28 mouse cellular contexts compared by ENCODE assay signal in genomic region chr6:55463966-55464365, GRCm38 (mm10). TPM values are rescaled to one million over a fixed set of nuclear protein-coding genes. Genes with fewer than 3 reads are reported as not detected.
DNase-seq lines count a peak whose midpoint lies in the region; ATAC-seq and TF ChIP-seq lines count a peak whose summit lies in the region.
"Had no signal": no experiment of that assay in that cellular context is flagged by ENCODE, and none has a peak within 500 bp of the region (broad histone marks: within the 10 kb centered on the region; RNA-seq: fewer than 3 reads in every experiment).

No protein-coding gene starts in this region.

- H3K27ac ChIP-seq in lung, postnatal 0 days (ENCODE audit: low read length): no peak overlapping the region
- H3K27ac ChIP-seq: forebrain, embryonic 13.5 days; heart, embryonic 15.5 days; hindbrain, embryonic 12.5 days; hindbrain, postnatal 0 days; intestine, embryonic 15.5 days; left cerebral cortex, adult 2 months; liver, embryonic 12.5 days; midbrain, embryonic 10.5 days; midbrain, embryonic 15.5 days; neural tube, embryonic 15.5 days had no signal

- no peaks in the 10 kb centered on the region for H3K9me3 ChIP-seq in lung, postnatal 0 days (ENCODE audit: low read length)
- H3K9me3 ChIP-seq: forebrain, embryonic 13.5 days; heart, embryonic 15.5 days; hindbrain, embryonic 12.5 days; intestine, embryonic 15.5 days; liver, embryonic 12.5 days; midbrain, embryonic 10.5 days; midbrain, embryonic 15.5 days; neural tube, embryonic 15.5 days had no signal

- no peak for TF ChIP-seq EP300 in lung, postnatal 0 days (IDR thresholded peaks at IDR 0.05)

- no peaks in the 10 kb centered on the region for H3K27me3 ChIP-seq in lung, postnatal 0 days (replicated peaks; ENCODE audit: insufficient read depth, low read length)
- H3K27me3 ChIP-seq: forebrain, embryonic 13.5 days; hindbrain, embryonic 12.5 days; intestine, embryonic 15.5 days; liver, embryonic 12.5 days; midbrain, embryonic 15.5 days; neural tube, embryonic 15.5 days had no signal

- ATAC-seq in lung, postnatal 0 days: no peak
- ATAC-seq: CD4-positive, CD25-positive, alpha-beta regulatory T cell, adult 4 months; forebrain, embryonic 13.5 days; hindbrain, postnatal 0 days; intestine, embryonic 15.5 days; liver, embryonic 12.5 days; liver, postnatal 0 days; midbrain, embryonic 15.5 days had no signal

- no peaks in the 10 kb centered on the region for H3K4me1 ChIP-seq in lung, postnatal 0 days (ENCODE audit: insufficient read depth, low read depth, low read length)
- H3K4me1 ChIP-seq: heart, embryonic 15.5 days; intestine, embryonic 15.5 days; liver, embryonic 12.5 days had no signal

- no peak for TF ChIP-seq CTCF in lung, postnatal 0 days (IDR thresholded peaks at IDR 0.05)

- no peak overlapping the region for H3K4me2 ChIP-seq in lung, postnatal 0 days (replicated peaks; ENCODE audit: low read depth, low read length)
- H3K4me2 ChIP-seq: forebrain, embryonic 13.5 days; heart, embryonic 15.5 days; hindbrain, embryonic 12.5 days; intestine, embryonic 15.5 days; liver, embryonic 12.5 days; midbrain, embryonic 15.5 days; neural tube, embryonic 15.5 days had no signal

- WGBS in lung, postnatal 0 days: 63% methylated on average over 7 of the region's 7 CpGs

- H3K4me3 ChIP-seq in lung, postnatal 0 days (ENCODE audit: low read depth, low read length): no peak overlapping the region
- H3K4me3 ChIP-seq: forebrain, embryonic 13.5 days; heart, embryonic 15.5 days; hindbrain, embryonic 12.5 days; intestine, embryonic 15.5 days; left cerebral cortex, adult 2 months; liver, embryonic 12.5 days; midbrain, embryonic 10.5 days; midbrain, embryonic 15.5 days; neural tube, embryonic 15.5 days had no signal

- intact Hi-C loops in gastrocnemius, postnatal 14 days (cut with DNase I; ENCODE audit: low total_unique reads): loop anchor here (2.0 kb wide), 1 partner anchor 43 kb away; no protein-coding TSS in a partner anchor

- no peak overlapping the region for H3K9ac ChIP-seq in lung, postnatal 0 days (replicated peaks; ENCODE audit: low read depth)
- H3K9ac ChIP-seq: forebrain, embryonic 13.5 days; heart, embryonic 15.5 days; hindbrain, embryonic 12.5 days; intestine, embryonic 15.5 days; liver, embryonic 12.5 days; liver, postnatal 0 days; midbrain, embryonic 15.5 days; neural tube, embryonic 15.5 days had no signal

- peak; percentile 26 for DNase-seq in gastrocnemius, postnatal 14 days
- DNase-seq in gastrocnemius, adult 8-10 months (ENCODE audit: low spot score in 2 of 2): no peak
- peak; percentile 12 to 22 for DNase-seq in kidney, postnatal 36 days
- DNase-seq in kidney, adult 18-20 months: no peak
- peak; percentile 25 for DNase-seq in lung, postnatal 14 days
- DNase-seq in lung, postnatal 0 days (ENCODE audit: low spot score): no peak
- peak; percentile 12 to 51 for DNase-seq in lung, postnatal 4 days
- DNase-seq: adrenal gland, adult 8-10 months; cerebellum, adult 11 months; cerebellum, adult 9-10 months; cerebellum, postnatal 36 days; kidney, adult 9 months; liver, postnatal 0 days; right cerebral cortex, postnatal 25 days; spleen, adult 18-20 months; thymus, adult 2 months; thymus, postnatal 36 days had no signal

- H3K36me3 ChIP-seq in lung, postnatal 0 days (ENCODE audit: insufficient read depth, low read length): no peaks in the 10 kb centered on the region
- H3K36me3 ChIP-seq: heart, embryonic 15.5 days; intestine, embryonic 15.5 days; liver, embryonic 12.5 days had no signal

RNA-seq across cellular contexts. Expression of gene Adcyap1r1, which starts 12.2 kb away (rescaled TPM):
- total RNA-seq in gastrocnemius, postnatal 14 days (2021): 1 to 10 TPM; 2.7 to 4.0 TPM
- total RNA-seq in gastrocnemius, adult 8-10 months (2022): 1 to 10 TPM in 2 of 4 experiments, under 1 TPM in 2; 0.53 to 1.3 (median 0.90) TPM
- 0.11 and 0.23 TPM in 2 replicates for polyA plus RNA-seq in lung, postnatal 0 days (2015; fragmentation: Nextera tagmentation; extraction: Ambion mirVana)
- polyA plus RNA-seq: CD4-positive, CD25-positive, alpha-beta regulatory T cell, adult 4 months; liver, postnatal 0 days had no signal

Comparison
In these comparisons a context has a peak if more than half of its experiments do, and no peak if none do; other contexts are left out.
1. DNase-seq: peak in gastrocnemius, postnatal 14 days (single experiment), kidney, postnatal 36 days (2 of 2), lung, postnatal 14 days (single experiment) and lung, postnatal 4 days (2 of 2); none in gastrocnemius, adult 8-10 months (0 of 2), kidney, adult 18-20 months (single experiment) and lung, postnatal 0 days (single experiment).